Mouse (Mus musculus): ENCODE measurements around the gene 1700029F12Rik. TPM values are rescaled to one million over a fixed set of nuclear protein-coding genes. Genes with fewer than 3 reads are reported as not detected.

The 1700029F12Rik gene
- total RNA-seq (2012; rRNA removed) (not detected in 2 replicates), polyA plus RNA-seq (2012; ENCODE audit: insufficient read depth in 1 of 2, insufficient read length in 2 of 2, low read depth in 1 of 2, low replicate concordance in 2 of 2, missing spikeins in 1 of 2) (not detected)

- H3K27me3 ChIP-seq (ENCODE audit: control insufficient read depth in 1 of 2, insufficient read depth in 2 of 2, low read length in 2 of 2) = no peaks in the 10 kb centered on the region
- H3K79me2 ChIP-seq (ENCODE audit: control insufficient read depth, insufficient read depth, low read length, poor library complexity) = no peaks in the 10 kb centered on the region
- H3K4me1 ChIP-seq (ENCODE audit: control insufficient read depth in 1 of 2, insufficient read depth in 2 of 2, low read length in 2 of 2) = no peaks in the 10 kb centered on the region
- H3K9ac ChIP-seq (ENCODE audit: control insufficient read depth, low read depth, low read length, poor library complexity, severe bottlenecking) = no peak within 1 kb of the TSS
- no peaks in the 10 kb centered on the region for H3K36me3 ChIP-seq (ENCODE audit: control insufficient read depth in 1 of 2, insufficient read depth in 2 of 2, low read length in 2 of 2)
- no peak for DNase-seq (ENCODE audit: low read depth, low spot score)
- H3K4me3 ChIP-seq (ENCODE audit: control insufficient read depth in 1 of 2, insufficient read depth in 1 of 2, low read depth in 2 of 2, low read length in 2 of 2) = no peak within 1 kb of the TSS
- no peaks in the 10 kb centered on the region for H3K9me3 ChIP-seq (replicated peaks; ENCODE audit: insufficient read depth, low read length)
- H3K27ac ChIP-seq (ENCODE audit: control insufficient read depth, low read depth, low read length) = no peak within 1 kb of the TSS
- TF ChIP-seq ZKSCAN1 (IDR thresholded peaks at IDR 0.05; ENCODE audit: low read depth, low read length) (no peak), ZC3H11A (IDR thresholded peaks at IDR 0.05; ENCODE audit: low read depth, low read length) (no peak), ETS1 (IDR thresholded peaks at IDR 0.05; ENCODE audit: low read depth, low read length) (no peak), POLR2A (IDR thresholded peaks at IDR 0.05; ENCODE audit: control insufficient read depth in 1 of 2, insufficient read depth in 1 of 2, low read depth in 1 of 2, low read length in 2 of 2, poor library complexity in 1 of 2) (no peak), CHD2 (IDR thresholded peaks at IDR 0.05; ENCODE audit: low read length) (no peak), NELFE (IDR thresholded peaks at IDR 0.05; ENCODE audit: low read depth, low read length) (no peak), MAX (IDR thresholded peaks at IDR 0.05; ENCODE audit: low read length) (no peak), MYC (IDR thresholded peaks at IDR 0.05; ENCODE audit: low read depth, low read length) (no peak), TCF12 (IDR thresholded peaks at IDR 0.05; ENCODE audit: low read depth, low read length) (no peak), GATA1 (IDR thresholded peaks at IDR 0.05; ENCODE audit: low read depth, low read length) (no peak), POLR2AphosphoS5 (IDR thresholded peaks at IDR 0.05; ENCODE audit: borderline replicate concordance, low read depth, low read length) (no peak), BHLHE40 (IDR thresholded peaks at IDR 0.05; ENCODE audit: borderline replicate concordance, low read depth, low read length) (no peak), GABPA (IDR thresholded peaks at IDR 0.05; ENCODE audit: low read depth, low read length) (no peak), KAT2A (conservative IDR thresholded peaks at IDR 0.05; ENCODE audit: low read depth, low read length) (no peak), TBP (IDR thresholded peaks at IDR 0.05; ENCODE audit: low read depth, low read length) (no peak), POLR2AphosphoS2 (IDR thresholded peaks at IDR 0.05; ENCODE audit: low read length) (no peak), SIN3A (IDR thresholded peaks at IDR 0.05; ENCODE audit: low read length) (no peak), MAFK (IDR thresholded peaks at IDR 0.05; ENCODE audit: borderline replicate concordance, low read depth, low read length) (no peak), USF1 (IDR thresholded peaks at IDR 0.05; ENCODE audit: low read depth, low read length) (no peak), RCOR1 (IDR thresholded peaks at IDR 0.05; ENCODE audit: low read depth, low read length) (no peak)
Observed at GRCm38 (mm10) chr13:97034262-97034661, at the start of gene 1700029F12Rik. Gene 1700029F12Rik, minus strand, starts transcription at chr13:97034362.

- Histone ChIP-seq H3K36me3 (ENCODE audit: control insufficient read depth in 1 of 2, insufficient read depth in 2 of 2, low read length in 2 of 2) (no peaks in the 10 kb centered on the region), H3K27me3 (ENCODE audit: control insufficient read depth in 1 of 2, insufficient read depth in 2 of 2, low read length in 2 of 2) (no peaks in the 10 kb centered on the region; a peak in 2 of 4 replicates), H3K9ac (ENCODE audit: control insufficient read depth, low read depth, low read length, poor library complexity, severe bottlenecking) (no peak overlapping the region), H3K79me2 (ENCODE audit: control insufficient read depth, insufficient read depth, low read length, poor library complexity) (no peaks in the 10 kb centered on the region), H3K27ac (ENCODE audit: control insufficient read depth, low read depth, low read length) (no peak overlapping the region), H3K4me3 (ENCODE audit: control insufficient read depth in 1 of 2, insufficient read depth in 1 of 2, low read depth in 2 of 2, low read length in 2 of 2) (no peak overlapping the region), H3K4me1 (ENCODE audit: control insufficient read depth in 1 of 2, insufficient read depth in 2 of 2, low read length in 2 of 2) (no peaks in the 10 kb centered on the region), H3K9me3 (replicated peaks; ENCODE audit: insufficient read depth, low read length) (no peaks in the 10 kb centered on the region)
- TF ChIP-seq USF1 (IDR thresholded peaks at IDR 0.05; ENCODE audit: low read depth, low read length) = no peak
- no peak for TF ChIP-seq MYB (IDR thresholded peaks at IDR 0.05; ENCODE audit: low read depth, low read length)
- TF ChIP-seq MAFK (IDR thresholded peaks at IDR 0.05; ENCODE audit: borderline replicate concordance, low read depth, low read length) = no peak
- TF ChIP-seq POLR2A (IDR thresholded peaks at IDR 0.05; ENCODE audit: control insufficient read depth in 1 of 2, insufficient read depth in 1 of 2, low read depth in 1 of 2, low read length in 2 of 2, poor library complexity in 1 of 2) = no peak
- no peak for TF ChIP-seq ZC3H11A (IDR thresholded peaks at IDR 0.05; ENCODE audit: low read depth, low read length)
- no peak for TF ChIP-seq KAT2A (conservative IDR thresholded peaks at IDR 0.05; ENCODE audit: low read depth, low read length)
- no peak for DNase-seq (ENCODE audit: low read depth, low spot score)
Observed at GRCm38 (mm10) chr13:97082432-97082831, 48.3 kb upstream of the 1700029F12Rik start.

Measured in MEL (cell line).